ENCODE assay signal across 15 mouse cellular contexts in the genomic region with DNA sequence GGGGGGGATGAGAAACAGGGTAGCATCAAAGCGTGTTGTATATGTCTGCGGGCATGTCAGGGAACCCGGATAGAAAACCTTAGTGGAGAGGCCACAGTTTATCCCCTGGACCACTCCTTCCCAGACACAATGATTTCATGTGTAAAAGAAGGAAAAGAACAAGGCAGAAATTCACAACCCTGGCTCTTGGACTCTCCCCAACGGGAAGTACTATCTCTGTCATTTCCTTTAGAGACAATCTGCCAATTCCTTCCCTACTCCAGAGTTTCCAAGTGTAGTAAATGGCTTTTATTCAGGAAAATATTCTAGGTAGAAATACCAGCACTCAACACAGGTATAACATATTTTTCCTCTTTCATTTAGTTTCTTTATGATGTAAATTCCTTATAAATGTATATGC.
"Had no signal": no experiment of that assay in that cellular context is flagged by ENCODE, and none has a peak within 500 bp of the region (broad histone marks: within the 10 kb centered on the region; RNA-seq: fewer than 3 reads in every experiment).

No protein-coding gene starts in this region.

- H3K4me2 ChIP-seq: limb, embryonic 13.5 days; liver, embryonic 12.5 days; liver, embryonic 15.5 days; midbrain, embryonic 11.5 days had no signal

- H3K4me1 ChIP-seq: limb, embryonic 10.5 days; limb, embryonic 13.5 days; liver, embryonic 12.5 days; liver, embryonic 15.5 days had no signal

- H3K9ac ChIP-seq: limb, embryonic 13.5 days; liver, embryonic 12.5 days; liver, embryonic 15.5 days had no signal

- H3K4me3 ChIP-seq: layer of hippocampus, adult 2 months; limb, embryonic 10.5 days; limb, embryonic 13.5 days; liver, embryonic 12.5 days; liver, embryonic 15.5 days had no signal

- H3K27me3 ChIP-seq: limb, embryonic 13.5 days; liver, embryonic 12.5 days; liver, embryonic 15.5 days had no signal

- H3K9me3 ChIP-seq: limb, embryonic 10.5 days; liver, embryonic 12.5 days; liver, embryonic 15.5 days had no signal

- H3K36me3 ChIP-seq: limb, embryonic 10.5 days; limb, embryonic 13.5 days; liver, embryonic 12.5 days; liver, embryonic 15.5 days had no signal

- DNase-seq: kidney, postnatal 25 days; layer of hippocampus, adult 9-11 months; liver; lung, adult 2 months; lung, postnatal 14 days; lung, postnatal 4 days; midbrain, embryonic 14.5 days; thymus, adult 18-20 months; thymus, postnatal 36 days had no signal

- ATAC-seq: liver, embryonic 12.5 days had no signal

- H3K27ac ChIP-seq: layer of hippocampus, adult 2 months; limb, embryonic 10.5 days; limb, embryonic 13.5 days; liver, embryonic 12.5 days; liver, embryonic 15.5 days had no signal
